Mouse (Mus musculus) ES-Bruce4 (cell line): Measurements from ENCODE around the gene Bora. TPM values are rescaled to one million over a fixed set of nuclear protein-coding genes. Genes with fewer than 3 reads are reported as not detected.
"Not testable (repeated sequence)": the region's sequence is repeated elsewhere in the genome, so short reads cannot be mapped to it uniquely, and the experiment has no call there.

ENCODE experiments used
- H3K27ac ChIP-seq: 2 replicates; pipeline ENCODE4 v1.5.1; 2012; ENCODE audit warnings: low read length, inconsistent platforms; ENCODE audit not compliant: insufficient read depth
- H3K27me3 ChIP-seq: 2 replicates; pipeline ENCODE4 v1.6.1; 2012; ENCODE audit warnings: mild to moderate bottlenecking, low read length, inconsistent platforms; ENCODE audit not compliant: control insufficient read depth, poor library complexity, insufficient read depth, severe bottlenecking
- H3K36me3 ChIP-seq: 2 replicates; pipeline ENCODE4 v1.6.1; 2012; ENCODE audit warnings: inconsistent platforms, mild to moderate bottlenecking, low read length, moderate library complexity; ENCODE audit not compliant: control insufficient read depth, poor library complexity, insufficient read depth, severe bottlenecking
- H3K4me1 ChIP-seq: one replicate; pipeline ENCODE4 v1.8.1; 2011; ENCODE audit warnings: low read length; ENCODE audit not compliant: control insufficient read depth, insufficient read depth
- H3K4me3 ChIP-seq: 2 replicates; pipeline ENCODE4 v1.5.1; 2011; ENCODE audit warnings: low read depth, mild to moderate bottlenecking, low read length
- H3K9ac ChIP-seq: 2 replicates; pipeline ENCODE4 v1.6.1; 2012; ENCODE audit warnings: low read depth, mild to moderate bottlenecking, inconsistent platforms; ENCODE audit not compliant: poor library complexity, severe bottlenecking
- H3K9me3 ChIP-seq: replicated peaks from 2 replicates; pipeline ENCODE4 v1.6.1; 2012; ENCODE audit warnings: mild to moderate bottlenecking, low read length, inconsistent platforms; ENCODE audit not compliant: control insufficient read depth, poor library complexity, insufficient read depth, severe bottlenecking
- CTCF ChIP-seq: IDR thresholded peaks from one replicate; pipeline ENCODE4 v1.8.1; 2011; ENCODE audit warnings: low read depth, low read length
- EP300 ChIP-seq: IDR thresholded peaks from 2 replicates; pipeline ENCODE4 v1.6.1; 2011; ENCODE audit warnings: low read depth, low read length; ENCODE audit not compliant: insufficient read depth
- POLR2A ChIP-seq: IDR thresholded peaks from one replicate; pipeline ENCODE4 v1.8.1; 2011; ENCODE audit warnings: low read length; ENCODE audit not compliant: insufficient read depth
- polyA plus RNA-seq: library from polyadenylated mRNA; stranded (reverse); fragments of >200 nt; gene quantifications from 2 replicates; pipeline ENCODE4 v1.2.4, GENCODE M21; 2011; ENCODE audit warnings: low read depth; ENCODE audit not compliant: missing spikeins, insufficient read depth, insufficient read length

Gene Bora
- polyA plus RNA-seq, 1 experiment = 64.8 TPM

DNA sequence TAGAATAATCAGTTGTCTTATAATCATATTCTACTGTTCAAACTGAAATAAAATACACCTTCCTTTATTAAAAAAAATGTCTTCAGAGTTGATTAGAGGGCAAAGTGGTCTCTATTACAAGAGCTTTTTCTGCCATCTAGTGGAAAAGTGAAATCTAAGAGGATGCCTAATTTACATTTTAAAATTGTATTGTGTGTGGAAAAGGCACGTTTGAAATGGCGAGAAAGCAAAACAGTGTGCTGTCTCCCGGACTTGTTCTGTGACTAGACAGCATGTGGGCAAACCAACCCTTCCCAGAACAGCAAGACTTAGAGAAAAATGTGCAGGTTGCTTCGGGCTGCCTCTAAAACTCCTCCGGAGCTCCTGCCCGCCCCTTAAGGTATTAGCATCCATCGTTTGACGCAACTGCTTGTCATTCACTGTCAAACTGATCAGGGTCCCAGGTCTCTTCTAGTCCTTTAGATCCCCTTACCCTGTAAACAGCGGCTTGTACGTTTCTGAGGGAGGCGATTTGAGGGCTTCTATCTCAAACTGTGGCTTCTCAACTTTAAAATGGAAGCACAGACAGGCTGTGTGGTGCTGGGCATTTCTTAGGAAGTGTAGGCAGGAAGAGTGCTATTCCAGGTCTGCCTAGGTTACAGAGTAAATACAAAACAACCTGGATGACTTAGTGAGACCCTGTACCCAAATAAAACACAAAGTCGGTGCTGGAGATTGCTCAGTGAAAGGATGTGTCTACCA, 23.5 kb upstream of the Bora start:
- Histone ChIP-seq H3K27me3 (0 out of 2 replicates have a peak, but pooled peaks cover 2% of the 10 kb centered on the region), H3K4me1 (no peaks in the 10 kb centered on the region), H3K9ac (no peak overlapping the region), H3K36me3 (no peaks in the 10 kb centered on the region), H3K27ac (no peak overlapping the region), H3K9me3 (no peaks in the 10 kb centered on the region), H3K4me3 (no peak overlapping the region)
- TF ChIP-seq EP300 = no peak
- TF ChIP-seq CTCF = no peak
- TF ChIP-seq POLR2A = no peak

DNA sequence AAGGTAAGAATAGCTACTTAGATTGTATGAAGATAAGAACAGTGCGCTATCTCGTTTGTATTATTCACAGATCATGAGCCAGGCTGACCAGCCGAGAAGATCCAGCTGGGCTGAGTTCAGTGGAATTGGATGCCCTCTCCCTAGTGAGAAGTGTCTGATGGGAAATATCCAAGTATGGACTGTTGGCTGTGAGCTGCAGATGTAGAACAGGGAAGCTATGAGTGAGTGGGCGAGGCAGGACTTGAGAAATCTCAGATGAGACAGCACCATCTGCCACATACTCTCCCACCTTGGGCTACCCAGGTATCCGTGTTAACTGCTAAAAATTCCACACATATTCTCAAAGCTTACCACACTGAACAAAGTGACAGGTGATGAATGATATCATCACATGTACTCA, 16.0 kb upstream of the Bora start:
- Histone ChIP-seq H3K36me3 (peaks cover 5% of the 10 kb centered on the region), H3K4me3 (no peak overlapping the region), H3K4me1 (no peaks in the 10 kb centered on the region), H3K9me3 (peaks cover 3% of the 10 kb centered on the region; the same call in 1 of the 2 replicates), H3K27me3 (no peaks in the 10 kb centered on the region), H3K27ac (no peak overlapping the region), H3K9ac (no peak overlapping the region)
- no peak for TF ChIP-seq POLR2A

DNA sequence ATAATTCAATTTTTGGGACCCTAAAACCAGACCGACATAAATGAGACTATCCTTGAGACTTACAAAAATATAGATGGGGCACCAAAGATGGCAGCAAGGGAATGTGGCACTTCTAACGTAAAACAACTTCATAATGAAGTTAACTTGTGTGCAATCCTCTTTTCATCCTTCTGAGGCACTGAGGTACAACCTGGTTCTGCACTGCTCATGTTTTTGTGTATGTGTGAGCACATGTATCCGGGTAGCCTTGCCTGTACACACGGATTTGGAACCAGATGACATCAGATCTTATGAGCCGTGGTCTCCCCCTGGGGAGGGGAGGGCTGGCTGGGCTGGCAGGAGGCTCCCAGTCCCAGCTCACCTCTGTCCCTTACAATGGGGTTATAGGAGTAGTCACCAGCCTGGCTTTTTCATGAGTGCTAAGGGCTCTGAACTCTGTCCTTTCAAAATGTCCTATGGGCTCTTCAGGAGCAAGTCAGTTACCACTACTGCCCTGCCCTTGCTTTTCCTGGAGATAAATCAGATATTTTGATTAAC, 14.6 kb upstream of the Bora start:
- Histone ChIP-seq H3K9me3 (peaks cover 3% of the 10 kb centered on the region; the same call in 1 of the 2 replicates), H3K27me3 (no peaks in the 10 kb centered on the region), H3K4me1 (no peaks in the 10 kb centered on the region), H3K27ac (no peak overlapping the region), H3K9ac (no peak overlapping the region), H3K36me3 (peaks cover 9% of the 10 kb centered on the region), H3K4me3 (no peak overlapping the region)
- TF ChIP-seq EP300 (no peak), CTCF (no peak), POLR2A (no peak)

GRCm38 (mm10) chr14:99032596-99032995, 13.4 kb upstream of the Bora start:
- H3K9ac ChIP-seq = no peak overlapping the region
- peaks cover 14% of the 10 kb centered on the region for H3K36me3 ChIP-seq
- peaks cover 3% of the 10 kb centered on the region; the same call in 1 of the 2 replicates for H3K9me3 ChIP-seq
- no peaks in the 10 kb centered on the region for H3K27me3 ChIP-seq
- no peak for TF ChIP-seq EP300
- no peak for TF ChIP-seq CTCF
- no peak for TF ChIP-seq POLR2A
- no peaks in the 10 kb centered on the region for H3K4me1 ChIP-seq
- H3K4me3 ChIP-seq = no peak overlapping the region
- no peak overlapping the region for H3K27ac ChIP-seq

DNA sequence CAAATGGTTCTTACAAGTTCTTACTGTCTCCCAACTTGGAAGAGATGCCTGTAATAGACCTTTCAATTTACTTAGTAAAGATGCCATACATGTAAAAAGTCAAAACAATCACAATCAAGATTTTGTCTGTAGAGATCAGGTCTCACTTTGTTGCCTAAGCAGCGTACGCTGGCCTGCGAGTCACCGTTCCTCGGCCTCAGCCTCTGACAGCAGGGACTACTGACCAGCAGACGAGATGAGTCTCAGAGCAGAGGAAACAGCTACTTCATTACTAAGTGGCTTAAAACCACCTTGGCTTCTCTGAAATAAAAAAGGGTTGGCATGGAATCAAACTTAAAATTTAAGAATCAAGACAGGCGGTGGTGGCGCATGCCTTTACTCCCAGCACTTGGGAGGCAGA, 11.2 kb upstream of the Bora start:
- peaks cover 15% of the 10 kb centered on the region for H3K36me3 ChIP-seq
- H3K9ac ChIP-seq, H3K27me3 ChIP-seq, H3K9me3 ChIP-seq, H3K4me3 ChIP-seq, H3K4me1 ChIP-seq, H3K27ac ChIP-seq: not testable (repeated sequence)

- peaks cover 15% of the 10 kb centered on the region for H3K36me3 ChIP-seq
- H3K9me3 ChIP-seq = peaks cover 3% of the 10 kb centered on the region; the same call in 1 of the 2 replicates
Observed at GRCm38 (mm10) chr14:99036039-99036438, 10.0 kb upstream of the Bora start.

More at GRCm38 (mm10) chr14:99036039-99036438, 10.0 kb upstream of the Bora start:
- Histone ChIP-seq H3K4me3 (no peak overlapping the region), H3K4me1 (no peaks in the 10 kb centered on the region), H3K27ac (no peak overlapping the region), H3K9ac (no peak overlapping the region), H3K27me3 (no peaks in the 10 kb centered on the region)
- no peak for TF ChIP-seq EP300
- no peak for TF ChIP-seq CTCF
- TF ChIP-seq POLR2A = no peak
